Mouse (Mus musculus) G1E (cell line): ENCODE measurements around the gene Tlr12. TPM values are rescaled to one million over a fixed set of nuclear protein-coding genes. Genes with fewer than 3 reads are reported as not detected.
"Not testable (repeated sequence)": the region's sequence is repeated elsewhere in the genome, so short reads cannot be mapped to it uniquely, and the experiment has no call there.

Source experiments
- ATAC-seq: 2 replicates; pipeline ENCODE4 v1.8.0; 2016; ENCODE audit warnings: mild to moderate bottlenecking; ENCODE audit not compliant: insufficient number of reproducible peaks, poor library complexity, low FRiP score, severe bottlenecking; ENCODE audit errors: extremely low read depth
- DNase-seq: peaks from one replicate; pipeline ENCODE4 v3.0.0; 2012; ENCODE audit warnings: low spot score
- H3K27me3 ChIP-seq: 2 replicates; pipeline ENCODE4 v1.6.1; 2012; ENCODE audit warnings: mild to moderate bottlenecking, low read length, inconsistent platforms; ENCODE audit not compliant: insufficient read depth
- H3K36me3 ChIP-seq: replicated peaks from 2 replicates; pipeline ENCODE3; 2012; ENCODE audit warnings: mild to moderate bottlenecking, inconsistent platforms
- H3K4me1 ChIP-seq: 2 replicates; pipeline ENCODE4 v1.6.1; 2012; ENCODE audit warnings: low read depth, low read length, inconsistent platforms, mixed read lengths; ENCODE audit not compliant: insufficient read depth
- H3K4me3 ChIP-seq: 2 replicates; pipeline ENCODE4 v1.5.1; 2012; ENCODE audit warnings: low read depth, mild to moderate bottlenecking, inconsistent platforms, low read length, moderate library complexity, mixed read lengths
- H3K9me3 ChIP-seq: replicated peaks from 2 replicates; pipeline ENCODE4 v1.6.1; 2012; ENCODE audit warnings: inconsistent platforms
- CTCF ChIP-seq: IDR thresholded peaks from 2 replicates; pipeline ENCODE4 v1.5.1; 2012; ENCODE audit warnings: low read depth, low read length, inconsistent platforms, mixed read lengths
- GATA1 ChIP-seq: IDR thresholded peaks from 2 replicates; pipeline ENCODE4 v1.6.1; 2012; ENCODE audit warnings: borderline replicate concordance, low read length, inconsistent platforms, mixed read lengths
- GATA2 ChIP-seq: IDR thresholded peaks from 2 replicates; pipeline ENCODE4 v1.6.1; 2012; ENCODE audit warnings: low read depth, low read length, inconsistent platforms, borderline replicate concordance
- POLR2AphosphoS5 ChIP-seq: IDR thresholded peaks from 2 replicates; pipeline ENCODE4 v1.6.1; 2012; ENCODE audit warnings: low read depth, low read length, inconsistent platforms; ENCODE audit not compliant: insufficient replicate concordance
- TAL1 ChIP-seq: conservative IDR thresholded peaks from 2 replicates; pipeline ENCODE4 v1.6.1; 2012; ENCODE audit warnings: low read depth, low read length, inconsistent platforms, mixed read lengths
- polyA plus RNA-seq: library from polyadenylated mRNA; stranded (reverse); fragments of >175 nt; gene quantifications from 2 replicates; pipeline ENCODE4 v1.2.3, GENCODE M21; 2012
- total RNA-seq, 2 experiments: library from RNA; stranded (forward) in 1 of 2; stranded (reverse) in 1 of 2; fragments of 200-1000 nt in 1 of 2; fragments of >200 nt in 1 of 2; fragmentation: Nextera tagmentation in 1 of 2; gene quantifications; 2 replicates each; pipeline ENCODE4 v1.2.3; 2014 to 2017

The Tlr12 gene
- total and polyA plus RNA-seq, 3 experiments = not detected

DNA sequence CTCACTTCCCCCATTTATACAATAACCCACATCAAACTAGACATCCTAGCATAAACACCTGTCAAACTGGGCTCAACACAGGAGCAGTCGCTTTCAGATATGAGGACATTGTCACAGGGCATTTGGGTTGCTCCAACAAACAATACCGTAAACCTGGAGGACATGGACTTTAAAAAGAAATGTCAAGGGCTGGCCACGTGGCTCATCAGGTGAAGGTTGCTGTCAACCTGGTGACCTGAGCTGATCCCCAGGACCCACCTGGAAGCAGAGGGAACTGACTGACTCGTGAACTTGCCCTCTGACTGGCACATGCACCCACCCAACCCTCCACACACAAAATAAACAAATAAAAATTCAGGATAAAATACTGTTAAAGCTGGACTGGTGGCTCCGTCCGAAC is 2.2 kb upstream of the Tlr12 start:
- DNase-seq (no peak), ATAC-seq (no peak)
- Histone ChIP-seq H3K4me1 (no peaks in the 10 kb centered on the region), H3K9me3 (no peaks in the 10 kb centered on the region; the same call in 1 of the 2 replicates), H3K27me3 (peaks cover 7% of the 10 kb centered on the region; the same call in 1 of the 2 replicates), H3K4me3 (no peak overlapping the region), H3K36me3 (no peaks in the 10 kb centered on the region)
- no peak for TF ChIP-seq POLR2AphosphoS5
- no peak for TF ChIP-seq GATA1
- no peak for TF ChIP-seq CTCF
- TF ChIP-seq TAL1 = no peak

DNA sequence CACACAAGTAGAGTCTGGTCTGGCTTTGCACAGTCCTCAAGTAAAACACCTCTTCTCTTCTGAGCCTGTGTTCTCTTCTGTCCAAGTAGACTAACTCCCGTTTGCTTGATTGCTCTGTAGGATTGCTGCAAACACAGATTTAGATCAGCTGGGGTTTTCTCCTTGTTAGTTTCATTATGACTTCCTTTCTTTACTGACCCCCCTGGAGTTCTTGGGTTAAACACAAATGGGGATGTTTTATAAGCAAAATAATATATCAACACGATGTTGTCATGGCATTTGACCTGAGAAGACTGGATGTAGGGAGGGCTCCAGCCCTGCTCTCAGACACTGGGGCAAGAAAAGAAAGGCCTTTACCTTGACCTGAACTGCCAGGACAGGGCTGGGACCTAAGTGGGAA is 544 bp upstream of the Tlr12 start:
- no peaks in the 10 kb centered on the region for H3K36me3 ChIP-seq
- no peak for ATAC-seq

DNA sequence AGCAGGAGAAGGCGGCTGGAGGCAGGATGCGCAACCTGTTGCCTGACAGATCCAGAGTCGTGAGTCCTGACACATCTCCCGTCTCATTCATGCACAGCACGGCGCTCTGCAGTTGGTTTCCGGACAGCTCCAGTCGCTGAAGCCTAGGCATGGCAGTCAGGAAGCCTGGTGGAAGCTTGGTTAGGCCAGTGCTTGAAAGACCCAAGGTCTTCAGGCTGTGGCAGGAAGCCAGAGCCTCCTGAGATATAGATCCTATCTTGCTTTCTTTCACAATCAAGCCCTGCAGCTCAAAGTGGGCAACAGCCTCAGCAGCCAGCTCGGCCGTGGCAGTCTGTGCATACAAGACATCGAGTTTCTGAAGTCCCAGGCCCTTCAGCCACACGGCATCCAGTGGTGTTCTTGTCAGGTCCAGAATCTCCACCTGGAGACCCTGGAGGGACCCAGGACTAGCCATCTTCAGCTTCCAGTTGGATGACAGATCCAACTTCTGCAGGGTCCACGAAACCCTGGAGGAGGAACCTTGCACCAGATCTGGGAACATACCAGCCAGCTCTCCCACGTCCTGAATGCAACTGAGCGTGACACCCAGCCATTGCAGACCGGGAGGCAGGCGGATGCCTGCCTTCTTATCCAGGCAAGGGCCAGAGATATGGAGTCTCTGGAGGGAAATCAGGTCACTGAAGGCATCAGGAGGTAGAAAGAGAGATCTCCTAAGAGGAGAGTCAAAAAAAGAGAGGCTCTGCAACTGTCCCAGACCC is 877 bp downstream of the Tlr12 start:
- TF ChIP-seq TAL1 (no peak), GATA1 (no peak), POLR2AphosphoS5 (no peak), GATA2 (no peak), CTCF (no peak)
- no peak for ATAC-seq
- Histone ChIP-seq H3K36me3 (no peaks in the 10 kb centered on the region), H3K4me1 (no peaks in the 10 kb centered on the region; the same call in 1 of the 2 replicates), H3K9me3 (no peaks in the 10 kb centered on the region), H3K4me3 (no peak overlapping the region), H3K27me3 (peaks cover 10% of the 10 kb centered on the region)
- no peak for DNase-seq

More for the DNA sequence above, 544 bp upstream of the Tlr12 start:
- H3K27me3 ChIP-seq = peaks cover 10% of the 10 kb centered on the region
- no peak for TF ChIP-seq GATA1
- TF ChIP-seq TAL1 = no peak
- no peak for TF ChIP-seq POLR2AphosphoS5
- no peak for TF ChIP-seq GATA2
- no peak for TF ChIP-seq CTCF
- no peak for DNase-seq
- H3K4me3 ChIP-seq = no peak overlapping the region
- no peaks in the 10 kb centered on the region for H3K4me1 ChIP-seq
- no peaks in the 10 kb centered on the region; the same call in 1 of the 2 replicates for H3K9me3 ChIP-seq

DNA sequence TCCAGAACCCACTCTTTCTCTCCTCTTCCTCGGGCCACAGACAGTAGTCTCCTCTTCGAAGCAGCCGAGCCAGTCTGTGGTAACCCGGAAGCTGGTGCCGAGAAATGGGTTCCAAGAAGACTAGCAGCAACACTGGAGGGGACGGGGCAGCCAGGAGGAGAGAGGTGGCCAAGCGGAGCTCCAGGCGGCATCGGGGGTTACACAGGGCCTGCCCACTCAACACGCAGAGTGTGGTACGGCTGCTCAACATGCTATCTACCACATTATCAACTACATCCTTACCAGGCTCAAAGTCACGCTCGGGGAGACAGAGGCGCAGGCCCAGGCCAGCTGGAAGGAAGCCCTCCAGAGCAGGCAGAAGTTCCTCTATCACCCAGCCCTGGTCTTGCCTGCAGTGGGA is 2.7 kb downstream of the Tlr12 start:
- DNase-seq (no peak), ATAC-seq (no peak)
- H3K36me3 ChIP-seq = no peaks in the 10 kb centered on the region
- TF ChIP-seq CTCF = no peak
- peaks cover 6% of the 10 kb centered on the region for H3K4me1 ChIP-seq
- H3K9me3 ChIP-seq = no peaks in the 10 kb centered on the region
- peaks cover 10% of the 10 kb centered on the region for H3K27me3 ChIP-seq
- H3K4me3 ChIP-seq = no peak overlapping the region

DNA sequence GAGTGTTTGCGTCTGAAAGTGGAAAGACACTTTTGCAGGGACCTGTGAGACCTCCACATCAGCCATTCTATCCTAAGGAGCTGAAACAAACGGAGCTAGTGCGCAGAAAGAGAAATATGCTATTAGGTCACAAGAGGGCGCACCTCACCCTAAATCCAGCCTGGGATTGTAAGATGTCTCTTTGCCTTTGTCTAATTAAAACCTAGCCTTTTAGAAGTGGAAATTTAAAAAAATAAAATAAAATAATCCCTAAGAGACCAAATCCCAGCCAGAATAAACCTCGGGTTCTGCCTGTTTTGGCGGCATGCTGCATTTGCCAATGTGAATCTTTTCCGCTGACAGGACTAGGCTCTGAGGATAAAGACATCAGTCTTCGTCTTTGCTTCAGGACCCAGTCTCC is 5.1 kb downstream of the Tlr12 start:
- peaks cover 2% of the 10 kb centered on the region for H3K36me3 ChIP-seq
- TF ChIP-seq TAL1 (no peak), CTCF (peak; percentile 46; the same call in 1 of the 2 replicates)
- DNase-seq (peak; percentile 41), ATAC-seq (no peak)
- H3K4me3 ChIP-seq = no peak overlapping the region
- H3K4me1 ChIP-seq = peaks cover 25% of the 10 kb centered on the region
- H3K27me3 ChIP-seq = peaks cover 10% of the 10 kb centered on the region
- H3K9me3 ChIP-seq = no peaks in the 10 kb centered on the region

DNA sequence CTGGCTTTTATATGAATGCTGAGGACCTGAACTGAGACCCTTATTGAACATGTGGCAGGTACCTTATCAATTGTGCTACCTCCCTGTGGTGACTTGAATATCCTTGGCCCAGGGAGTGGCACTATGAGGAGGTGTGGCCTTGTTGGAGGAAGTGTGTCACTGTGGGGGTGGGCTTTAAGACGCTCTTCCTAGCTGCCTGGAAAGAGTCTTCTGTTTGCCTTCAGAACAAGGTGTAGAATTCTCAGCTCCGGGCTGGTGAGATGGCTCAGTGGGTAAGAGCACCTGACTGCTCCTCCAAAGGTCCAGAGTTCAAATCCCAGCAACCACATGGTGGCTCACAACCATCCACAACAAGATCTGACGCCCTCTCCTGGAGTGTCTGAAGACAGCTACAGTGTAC is 6.7 kb downstream of the Tlr12 start:
- H3K4me1 ChIP-seq = peaks cover 25% of the 10 kb centered on the region
- not testable (repeated sequence) for H3K27me3 ChIP-seq

DNA sequence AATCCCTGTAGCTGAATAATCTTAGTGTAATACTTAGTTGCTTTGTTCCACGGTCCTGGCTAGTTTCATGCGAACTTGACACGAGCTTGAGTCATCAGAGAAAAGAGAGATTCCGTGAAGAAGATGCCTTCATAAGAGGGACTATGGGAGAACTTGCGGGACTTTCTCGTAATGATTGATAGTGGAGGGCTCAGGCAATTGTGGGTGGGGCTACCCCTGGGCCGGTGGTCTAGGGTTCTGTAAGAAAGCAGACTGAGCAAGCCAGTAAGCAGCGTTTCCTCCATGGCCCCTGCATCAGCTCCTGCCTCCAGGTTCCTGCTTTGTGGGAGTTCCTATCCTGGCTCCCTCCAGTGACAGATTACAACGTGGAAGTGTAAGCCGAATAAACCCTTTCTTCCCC is 7.7 kb downstream of the Tlr12 start:
- Histone ChIP-seq H3K27me3 (peaks cover 5% of the 10 kb centered on the region), H3K4me3 (no peak overlapping the region), H3K4me1 (peaks cover 25% of the 10 kb centered on the region), H3K9me3 (no peaks in the 10 kb centered on the region), H3K36me3 (peaks cover 20% of the 10 kb centered on the region)
- DNase-seq (no peak), ATAC-seq (no peak)
- TF ChIP-seq TAL1 = no peak
- no peak for TF ChIP-seq GATA1
- TF ChIP-seq POLR2AphosphoS5 = no peak
- TF ChIP-seq CTCF = no peak
- no peak for TF ChIP-seq GATA2

More for the DNA sequence above, 6.7 kb downstream of the Tlr12 start:
- ATAC-seq, DNase-seq, H3K9me3 ChIP-seq, H3K4me3 ChIP-seq: not testable (repeated sequence)
- H3K36me3 ChIP-seq = peaks cover 15% of the 10 kb centered on the region
